Mouse (Mus musculus): ENCODE measurements around the gene 4930404N11Rik. TPM values are rescaled to one million over a fixed set of nuclear protein-coding genes. Genes with fewer than 3 reads are reported as not detected.
A peak's percentile ranks its signal among the peaks of the same experiment; 100 is the strongest.

The 4930404N11Rik gene
- polyA plus RNA-seq, 1 experiment from 2014 or later: 0.43 TPM

GRCm38 (mm10) chr10:81379183-81379553 is 13.6 kb upstream of the 4930404N11Rik start:
- WGBS: 63% methylated on average over 3 of the region's 3 CpGs
- H3K4me3 ChIP-seq (ENCODE audit: low read depth, low read length): peak overlapping the region; percentile 79

GRCm38 (mm10) chr10:81378553-81379182 is 13.1 kb upstream of the 4930404N11Rik start:
- Histone ChIP-seq H3K4me1 (ENCODE audit: control insufficient read depth, insufficient read depth, low read length) (peaks cover 16% of the 10 kb centered on the region), H3K9ac (replicated peaks; ENCODE audit: low read depth, low read length) (peak overlapping the region; percentile 18), H3K9me3 (ENCODE audit: control insufficient read depth, low read depth, low read length) (no peaks in the 10 kb centered on the region), H3K4me2 (replicated peaks; ENCODE audit: low read depth, low read length) (peak overlapping the region; percentile 56), H3K4me3 (ENCODE audit: low read depth, low read length) (peak overlapping the region; percentile 79), H3K27ac (ENCODE audit: low read length) (peak overlapping the region; percentile 62; the same call in 1 of the 2 replicates), H3K36me3 (ENCODE audit: control insufficient read depth, insufficient read depth, low read length) (peaks cover 16% of the 10 kb centered on the region; the same call in 1 of the 2 replicates), H3K27me3 (ENCODE audit: control insufficient read depth, insufficient read depth, low read length) (no peaks in the 10 kb centered on the region)
- WGBS: under 1% methylated on average over 46 of the region's 46 CpGs
- ATAC-seq (ENCODE audit: insufficient number of reproducible peaks, insufficient read depth, low FRiP score, low read depth): peak; percentile 97

More at GRCm38 (mm10) chr10:81379183-81379553, 13.6 kb upstream of the 4930404N11Rik start:
- no peaks in the 10 kb centered on the region for H3K27me3 ChIP-seq (ENCODE audit: control insufficient read depth, insufficient read depth, low read length)
- H3K36me3 ChIP-seq (ENCODE audit: control insufficient read depth, insufficient read depth, low read length): peaks cover 11% of the 10 kb centered on the region; the same call in 1 of the 2 replicates
- ATAC-seq (ENCODE audit: insufficient number of reproducible peaks, insufficient read depth, low FRiP score, low read depth): no peak
- no peaks in the 10 kb centered on the region for H3K9me3 ChIP-seq (ENCODE audit: control insufficient read depth, low read depth, low read length)
- peak overlapping the region; percentile 56 for H3K4me2 ChIP-seq (replicated peaks; ENCODE audit: low read depth, low read length)
- peaks cover 16% of the 10 kb centered on the region for H3K4me1 ChIP-seq (ENCODE audit: control insufficient read depth, insufficient read depth, low read length)
- peak overlapping the region; percentile 18 for H3K9ac ChIP-seq (replicated peaks; ENCODE audit: low read depth, low read length)
- H3K27ac ChIP-seq (ENCODE audit: low read length): peak overlapping the region; percentile 62; the same call in 1 of the 2 replicates

- Histone ChIP-seq H3K4me3 (ENCODE audit: low read depth, low read length) (peak within 1 kb of the TSS; percentile 79), H3K27me3 (ENCODE audit: control insufficient read depth, insufficient read depth, low read length) (no peaks in the 10 kb centered on the region), H3K9me3 (ENCODE audit: control insufficient read depth, low read depth, low read length) (no peaks in the 10 kb centered on the region), H3K27ac (ENCODE audit: low read length) (peak within 1 kb of the TSS; percentile 72; the same call in 1 of the 2 replicates), H3K4me2 (replicated peaks; ENCODE audit: low read depth, low read length) (peak within 1 kb of the TSS; percentile 79), H3K9ac (replicated peaks; ENCODE audit: low read depth, low read length) (peak within 1 kb of the TSS; percentile 89), H3K4me1 (ENCODE audit: control insufficient read depth, insufficient read depth, low read length) (peaks cover 16% of the 10 kb centered on the region), H3K36me3 (ENCODE audit: control insufficient read depth, insufficient read depth, low read length) (peaks cover 23% of the 10 kb centered on the region; the same call in 1 of the 2 replicates)
- peak; percentile 30 for ATAC-seq (ENCODE audit: insufficient number of reproducible peaks, insufficient read depth, low FRiP score, low read depth)
- 2% methylated on average over 56 of the region's 59 CpGs for WGBS
These were observed 12.4 kb upstream of the 4930404N11Rik start, which contains the start of gene Fzr1 for GRCm38 (mm10) chr10:81377793-81378552. TSS of gene Fzr1 (minus strand) at chr10:81378516.

GRCm38 (mm10) chr10:81377362-81377664 is 11.7 kb upstream of the 4930404N11Rik start:
- no peaks in the 10 kb centered on the region for H3K27me3 ChIP-seq (ENCODE audit: control insufficient read depth, insufficient read depth, low read length)
- H3K9me3 ChIP-seq (ENCODE audit: control insufficient read depth, low read depth, low read length): no peaks in the 10 kb centered on the region
- peak overlapping the region; percentile 79 for H3K4me2 ChIP-seq (replicated peaks; ENCODE audit: low read depth, low read length)
- peak overlapping the region; percentile 79 for H3K4me3 ChIP-seq (ENCODE audit: low read depth, low read length)
- no peak for ATAC-seq (ENCODE audit: insufficient number of reproducible peaks, insufficient read depth, low FRiP score, low read depth)
- WGBS: 28% methylated on average over 2 of the region's 2 CpGs
- H3K27ac ChIP-seq (ENCODE audit: low read length): no peak overlapping the region
- H3K36me3 ChIP-seq (ENCODE audit: control insufficient read depth, insufficient read depth, low read length): peaks cover 29% of the 10 kb centered on the region; the same call in 1 of the 2 replicates
- peak overlapping the region; percentile 89 for H3K9ac ChIP-seq (replicated peaks; ENCODE audit: low read depth, low read length)
- peaks cover 16% of the 10 kb centered on the region for H3K4me1 ChIP-seq (ENCODE audit: control insufficient read depth, insufficient read depth, low read length)

- no peak for ATAC-seq (ENCODE audit: insufficient number of reproducible peaks, insufficient read depth, low FRiP score, low read depth)
- H3K27ac ChIP-seq (ENCODE audit: low read length): no peak overlapping the region
These were observed 11.1 kb upstream of the 4930404N11Rik start for GRCm38 (mm10) chr10:81376561-81377361.

GRCm38 (mm10) chr10:81375322-81375721 is 9.7 kb upstream of the 4930404N11Rik start:
- Histone ChIP-seq H3K9me3 (ENCODE audit: control insufficient read depth, low read depth, low read length) (no peaks in the 10 kb centered on the region), H3K27ac (ENCODE audit: low read length) (no peak overlapping the region), H3K4me1 (ENCODE audit: control insufficient read depth, insufficient read depth, low read length) (peaks cover 16% of the 10 kb centered on the region), H3K27me3 (ENCODE audit: control insufficient read depth, insufficient read depth, low read length) (no peaks in the 10 kb centered on the region), H3K36me3 (ENCODE audit: control insufficient read depth, insufficient read depth, low read length) (peaks cover 45% of the 10 kb centered on the region), H3K4me3 (ENCODE audit: low read depth, low read length) (no peak overlapping the region), H3K4me2 (replicated peaks; ENCODE audit: low read depth, low read length) (no peak overlapping the region), H3K9ac (replicated peaks; ENCODE audit: low read depth, low read length) (no peak overlapping the region)
- WGBS: 92% methylated on average over 10 of the region's 10 CpGs
- no peak for ATAC-seq (ENCODE audit: insufficient number of reproducible peaks, insufficient read depth, low FRiP score, low read depth)

More at GRCm38 (mm10) chr10:81376561-81377361, 11.1 kb upstream of the 4930404N11Rik start:
- Histone ChIP-seq H3K4me1 (ENCODE audit: control insufficient read depth, insufficient read depth, low read length) (peaks cover 16% of the 10 kb centered on the region), H3K4me3 (ENCODE audit: low read depth, low read length) (peak overlapping the region; percentile 79), H3K4me2 (replicated peaks; ENCODE audit: low read depth, low read length) (peak overlapping the region; percentile 79), H3K27me3 (ENCODE audit: control insufficient read depth, insufficient read depth, low read length) (no peaks in the 10 kb centered on the region), H3K9me3 (ENCODE audit: control insufficient read depth, low read depth, low read length) (no peaks in the 10 kb centered on the region), H3K36me3 (ENCODE audit: control insufficient read depth, insufficient read depth, low read length) (peaks cover 33% of the 10 kb centered on the region; the same call in 1 of the 2 replicates), H3K9ac (replicated peaks; ENCODE audit: low read depth, low read length) (peak overlapping the region; percentile 89; the same call in 1 of the 2 replicates)
- WGBS: 36% methylated on average over 6 of the region's 6 CpGs

GRCm38 (mm10) chr10:81367207-81367495 is 1.5 kb upstream of the 4930404N11Rik start:
- Histone ChIP-seq H3K4me3 (ENCODE audit: low read depth, low read length) (no peak overlapping the region), H3K4me1 (ENCODE audit: control insufficient read depth, insufficient read depth, low read length) (peaks cover 23% of the 10 kb centered on the region; the same call in 1 of the 2 replicates), H3K27me3 (ENCODE audit: control insufficient read depth, insufficient read depth, low read length) (no peaks in the 10 kb centered on the region; the same call in 1 of the 2 replicates), H3K27ac (ENCODE audit: low read length) (no peak overlapping the region), H3K36me3 (ENCODE audit: control insufficient read depth, insufficient read depth, low read length) (peaks cover 57% of the 10 kb centered on the region), H3K9me3 (ENCODE audit: control insufficient read depth, low read depth, low read length) (no peaks in the 10 kb centered on the region), H3K4me2 (replicated peaks; ENCODE audit: low read depth, low read length) (no peak overlapping the region), H3K9ac (replicated peaks; ENCODE audit: low read depth, low read length) (no peak overlapping the region)
- 84% methylated on average over 6 of the region's 6 CpGs for WGBS
- ATAC-seq (ENCODE audit: insufficient number of reproducible peaks, insufficient read depth, low FRiP score, low read depth): no peak
